Mouse (Mus musculus): ENCODE measurements at regions not wholly inside any gene's neighbourhood (a gene's known extent, or its start where the extent isn't known, plus 50 kb on each side); places are given as distances from the start of the nearest gene placed in this dataset.
A peak's percentile ranks its signal among the peaks of the same experiment; 100 is the strongest.
"Not testable (repeated sequence)": the region's sequence is repeated elsewhere in the genome, so short reads cannot be mapped to it uniquely, and the experiment has no call there.

DNA sequence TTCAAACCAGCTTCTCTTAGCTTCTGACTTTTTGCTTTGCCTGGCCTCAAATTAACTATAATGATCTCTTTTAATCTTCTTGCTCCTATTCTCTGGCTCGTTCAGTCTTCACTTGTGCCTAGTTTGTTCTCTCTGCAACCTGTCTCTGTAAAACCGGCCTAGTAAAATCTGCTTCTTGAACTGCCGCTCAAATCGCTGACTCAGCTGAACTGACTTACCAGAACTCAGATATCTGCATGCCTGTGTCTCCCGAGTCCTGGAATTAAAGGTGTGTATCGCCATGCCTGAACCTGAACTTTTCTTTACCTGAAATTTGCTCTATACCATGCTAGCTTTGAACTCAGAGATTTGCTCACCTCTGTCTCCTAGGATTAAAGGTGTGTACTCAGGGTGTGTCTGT lies 212.2 kb downstream of the Glrx3 start:
- no peak for DNase-seq

GRCm38 (mm10) chr7:137653837-137654236 lies 216.4 kb downstream of the Glrx3 start:
- no peak for DNase-seq

GRCm38 (mm10) chr7:137667165-137667564 lies 229.8 kb downstream of the Glrx3 start:
- no peak for DNase-seq

DNA sequence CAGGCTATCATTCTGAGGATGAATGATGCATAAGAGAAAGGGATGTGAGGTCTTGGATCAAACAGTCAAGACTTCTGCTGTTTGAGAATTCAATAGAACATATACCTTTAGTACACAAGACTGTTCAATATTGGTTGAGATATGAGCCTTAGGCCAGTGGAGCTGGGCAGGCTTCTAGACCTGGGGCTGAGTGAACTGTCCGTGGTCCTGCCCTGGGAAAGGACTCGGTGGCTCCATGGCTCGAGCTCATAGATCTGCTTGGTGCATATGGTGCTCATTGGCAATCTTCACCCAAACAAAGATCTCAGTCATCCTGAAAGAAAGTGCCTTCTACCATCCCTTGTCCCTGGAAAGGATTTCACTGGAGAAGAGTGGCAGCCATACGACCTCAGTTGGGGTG lies 233.7 kb downstream of the Glrx3 start:
- no peak for DNase-seq

- DNase-seq: no peak
These were observed 237.2 kb downstream of the Glrx3 start for GRCm38 (mm10) chr7:137674596-137674995.

DNA sequence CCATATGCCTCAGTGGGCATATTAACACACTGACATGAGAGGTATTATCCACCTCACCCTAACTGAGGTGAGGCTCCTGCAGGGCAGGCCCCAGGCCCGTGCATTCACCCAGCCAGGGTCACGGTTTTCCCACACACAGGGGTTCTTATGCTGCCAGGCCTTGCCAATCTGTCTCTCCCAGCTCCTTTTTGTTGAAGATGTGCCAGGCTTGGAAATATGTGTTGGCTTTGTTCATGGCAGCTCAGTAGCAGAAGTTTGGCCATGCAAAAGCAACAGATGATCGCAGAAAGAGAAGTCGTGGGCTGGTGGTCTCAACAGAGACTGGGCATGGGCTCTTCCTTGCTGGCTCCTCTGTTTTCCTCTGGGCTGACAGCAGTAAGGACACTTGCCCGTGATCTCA lies 238.0 kb downstream of the Glrx3 start:
- no peak for DNase-seq

GRCm38 (mm10) chr7:137684826-137685225 lies 247.4 kb downstream of the Glrx3 start:
- DNase-seq: no peak

DNA sequence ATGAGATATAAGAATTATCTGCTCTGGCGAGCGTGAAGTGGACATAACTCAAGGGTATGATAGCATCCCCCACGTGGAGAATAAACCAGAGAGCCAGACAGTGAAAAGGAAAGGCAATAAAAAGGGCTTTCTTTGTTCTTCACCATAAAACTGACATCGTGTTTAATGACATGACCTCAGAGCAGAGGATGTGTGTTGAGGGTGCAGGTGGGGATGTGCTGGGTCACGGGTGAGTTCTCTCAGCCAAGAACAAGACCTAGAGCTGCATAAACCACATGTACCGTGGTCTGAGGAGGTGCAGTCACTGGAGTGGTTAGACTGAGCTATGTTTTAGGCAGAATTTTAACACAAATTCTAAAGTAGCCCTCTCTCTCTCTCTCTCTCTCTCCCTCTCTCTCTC lies 247.9 kb downstream of the Glrx3 start:
- no peak for DNase-seq

- peak; percentile 6 for DNase-seq
These were observed 259.4 kb downstream of the Glrx3 start for GRCm38 (mm10) chr7:137696831-137697230.

GRCm38 (mm10) chr7:137698501-137698900 lies 261.1 kb downstream of the Glrx3 start:
- not testable (repeated sequence) for DNase-seq

- no peak for DNase-seq
These were observed 275.4 kb downstream of the Glrx3 start for GRCm38 (mm10) chr7:137712862-137713261.

GRCm38 (mm10) chr7:137713856-137714255 lies 276.4 kb downstream of the Glrx3 start:
- DNase-seq: no peak

GRCm38 (mm10) chr7:137714318-137714962 lies 277.0 kb downstream of the Glrx3 start:
- peak; percentile 8 for DNase-seq

DNA sequence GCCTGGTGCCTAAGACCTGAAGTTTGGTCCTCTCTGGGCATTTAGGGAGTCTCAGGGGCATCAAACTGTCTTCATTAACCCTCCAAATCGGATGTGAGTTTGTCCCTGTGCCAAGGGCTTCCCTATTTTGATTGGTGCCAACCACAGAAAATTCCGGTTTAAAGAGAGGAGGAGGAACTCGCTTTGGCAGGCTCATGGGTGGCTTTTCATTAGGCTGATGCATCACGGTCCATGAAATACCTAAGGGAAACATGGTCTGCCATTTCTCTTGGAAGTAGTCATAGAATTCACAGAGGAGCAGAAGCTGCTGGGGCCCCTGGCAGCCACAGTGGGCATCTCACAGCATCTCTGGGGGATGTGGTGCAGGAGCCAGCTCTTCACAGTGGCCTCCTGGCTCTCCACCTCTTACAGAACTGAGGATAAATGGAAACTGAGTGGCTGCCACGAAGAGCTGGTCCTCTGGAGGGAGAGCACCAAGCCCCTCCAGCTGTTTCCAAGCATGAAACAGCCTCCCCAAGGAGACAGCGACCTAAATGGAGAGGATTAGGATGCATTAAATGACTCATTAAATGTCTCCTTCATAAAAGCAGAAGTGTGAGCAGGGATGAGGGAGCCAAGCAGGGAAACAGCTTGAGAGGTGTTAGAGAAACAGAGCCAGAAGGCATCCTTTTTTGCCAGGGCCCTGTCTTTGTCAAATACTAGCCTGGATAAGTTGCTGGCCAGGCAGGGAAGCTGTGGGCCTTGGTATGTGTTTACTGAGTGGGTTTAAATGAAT lies 277.9 kb downstream of the Glrx3 start:
- DNase-seq: no peak

DNA sequence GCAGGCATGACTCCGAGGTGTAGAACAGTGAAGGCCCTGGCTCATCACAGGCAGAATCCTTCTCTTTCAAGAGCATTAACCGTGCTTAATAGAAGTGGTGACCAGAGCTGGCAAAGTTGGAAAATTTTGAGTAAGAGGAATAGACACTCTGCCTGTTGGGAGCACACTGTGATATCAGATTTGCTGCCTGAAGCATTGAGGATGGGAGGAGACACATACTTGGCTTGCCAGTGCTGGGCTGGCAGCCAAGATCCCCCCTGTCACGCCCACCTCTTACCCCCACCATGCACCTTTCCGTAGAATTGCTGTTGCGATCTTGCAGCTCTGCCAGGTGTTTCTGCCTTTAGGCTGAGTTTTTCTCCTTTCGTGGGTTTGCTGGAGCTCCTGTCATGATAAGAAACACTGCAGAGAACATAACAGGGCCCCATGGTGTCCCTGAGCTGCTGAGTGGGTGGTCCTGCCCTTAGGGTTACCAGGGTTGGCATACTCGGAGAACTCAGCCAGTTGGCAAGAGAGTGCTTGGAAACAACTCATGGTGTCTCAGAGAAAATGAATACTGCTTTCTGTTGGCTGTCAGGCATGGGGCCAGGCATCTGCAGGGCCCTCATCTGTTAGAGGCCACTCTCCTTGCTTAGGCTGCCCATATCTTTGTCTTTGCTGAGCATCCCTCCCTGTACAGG lies 286.1 kb downstream of the Glrx3 start:
- no peak for DNase-seq

DNA sequence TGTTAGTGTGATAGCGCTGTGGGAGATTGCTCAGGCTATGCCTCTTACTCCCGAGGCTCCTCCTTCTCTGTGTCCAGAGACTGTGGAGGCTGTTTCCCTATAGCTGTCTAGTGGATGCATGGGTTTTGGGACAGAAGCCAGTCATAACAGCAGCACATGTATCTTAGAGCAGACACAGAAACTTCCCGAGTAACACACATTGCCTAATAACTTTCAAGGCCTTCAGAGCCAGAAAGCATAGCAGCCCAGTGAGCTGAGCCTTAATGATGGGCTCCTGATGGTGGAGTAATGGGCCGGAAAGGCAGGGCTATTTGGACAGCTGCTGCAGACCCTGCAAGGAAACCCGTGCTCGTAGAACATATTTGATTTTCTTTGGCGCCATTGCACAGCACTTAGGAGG lies 288.6 kb downstream of the Glrx3 start:
- DNase-seq: no peak

DNA sequence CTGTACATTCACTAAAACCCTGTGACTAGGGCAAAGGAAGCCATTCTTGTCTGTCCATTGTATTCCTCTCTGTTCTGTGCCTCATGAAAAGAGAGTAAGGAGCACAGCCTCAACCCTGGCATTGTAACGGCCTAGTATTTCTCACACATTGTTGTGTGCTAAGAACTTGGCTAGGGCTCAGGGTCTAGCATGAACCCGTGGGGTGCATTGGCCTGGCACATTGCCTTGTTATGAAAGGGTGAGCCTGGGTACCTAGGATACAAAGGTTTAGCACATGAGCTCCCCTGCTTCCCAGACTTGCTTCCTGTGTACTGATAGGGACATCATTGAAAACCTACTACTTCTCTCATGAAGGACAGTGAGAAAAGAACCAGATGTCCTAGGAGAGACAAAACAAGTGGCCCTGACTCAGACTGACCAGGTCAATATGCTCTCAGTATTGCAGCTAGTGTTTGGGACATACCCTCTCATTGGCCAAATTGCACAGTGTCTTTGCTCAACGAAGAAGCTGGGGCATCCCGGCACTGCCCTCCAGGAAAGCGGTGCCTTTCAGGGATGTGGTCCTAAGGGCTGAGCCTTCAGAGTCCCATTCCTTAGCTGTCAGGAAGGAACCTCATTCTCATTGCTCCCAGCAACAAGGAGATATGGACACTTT lies 298.6 kb downstream of the Glrx3 start:
- DNase-seq: no peak

GRCm38 (mm10) chr7:137741702-137742101 lies 304.3 kb downstream of the Glrx3 start:
- DNase-seq: no peak

DNA sequence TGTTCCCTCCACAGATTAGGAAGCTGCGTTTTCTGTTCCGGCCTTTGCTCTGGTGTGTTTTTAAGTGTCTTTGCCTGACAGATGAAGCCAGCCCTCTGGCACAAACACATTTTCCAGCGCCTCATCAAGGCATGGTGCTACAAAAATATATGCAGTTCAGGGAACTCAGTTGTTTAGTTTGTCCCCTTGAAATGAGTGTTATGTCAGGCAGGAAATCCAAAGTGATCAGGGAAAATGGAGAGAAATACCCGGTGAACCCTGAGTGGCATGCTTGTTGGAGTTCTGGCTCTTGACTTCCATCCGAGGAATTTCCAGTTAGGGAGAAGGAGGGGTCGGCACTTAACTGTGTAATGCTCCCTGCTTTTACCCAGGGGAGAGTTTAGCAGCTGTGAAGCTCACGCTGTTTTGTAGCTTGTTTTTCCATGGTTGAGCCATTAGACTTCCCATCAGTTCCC lies 304.9 kb downstream of the Glrx3 start:
- DNase-seq: no peak

DNA sequence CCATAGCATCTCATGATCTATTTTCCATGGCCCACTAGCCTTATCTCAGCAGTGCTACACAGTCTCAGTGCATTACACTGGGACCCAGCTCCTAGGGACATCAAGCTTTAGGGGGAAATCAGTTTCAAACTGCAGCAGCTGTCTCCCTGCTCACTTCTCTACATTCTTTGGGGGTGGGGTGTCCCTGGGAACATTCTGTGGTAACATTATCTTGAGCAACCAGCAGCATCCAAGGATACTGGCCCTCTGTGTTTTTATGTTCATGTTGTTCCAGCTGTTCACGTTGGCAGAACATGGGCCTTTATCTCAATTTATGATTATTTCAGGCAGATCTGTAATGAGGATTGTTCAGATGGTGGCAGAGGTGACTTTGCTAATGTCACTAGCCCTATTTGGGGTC lies 308.2 kb downstream of the Glrx3 start:
- no peak for DNase-seq

- no peak for DNase-seq
These were observed 308.6 kb downstream of the Glrx3 start for GRCm38 (mm10) chr7:137745991-137746390.

DNA sequence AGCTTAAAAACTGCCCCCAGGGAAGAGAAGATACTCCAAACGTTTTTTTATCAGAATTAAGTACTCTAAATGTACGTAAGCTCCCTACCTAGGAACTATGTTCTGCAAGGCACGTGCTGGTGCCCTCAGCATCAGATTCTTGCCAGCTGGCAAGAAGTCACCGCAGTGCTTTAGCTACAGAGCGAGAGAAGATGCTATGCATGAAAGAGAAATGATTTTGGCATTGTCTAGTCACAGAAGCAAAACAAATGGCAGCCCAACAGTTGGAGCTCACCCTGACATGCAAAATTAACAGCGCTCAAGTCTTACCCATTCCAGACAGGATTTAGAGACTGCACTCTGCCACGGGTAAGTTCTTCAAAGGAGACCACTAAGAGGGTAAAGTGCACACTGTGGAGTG lies 311.5 kb downstream of the Glrx3 start:
- no peak for DNase-seq

- no peak for DNase-seq
These were observed 313.3 kb downstream of the Glrx3 start for GRCm38 (mm10) chr7:137750741-137751140.

Data from kidney, adult 11 months (tissue).